Mouse (Mus musculus) layer of hippocampus, adult 18-20 months (tissue): ENCODE measurements around the gene Ubr1. TPM values are rescaled to one million over a fixed set of nuclear protein-coding genes. Genes with fewer than 3 reads are reported as not detected.
"Not testable (repeated sequence)": the region's sequence is repeated elsewhere in the genome, so short reads cannot be mapped to it uniquely, and the experiment has no call there.

ENCODE experiments used
- DNase-seq, 2 experiments: peaks; one replicate each; pipeline ENCODE4 v3.0.0; 2022; ENCODE audit warnings: low spot score in 2 of 2
- total RNA-seq, 2 experiments: library from RNA; stranded (reverse); gene quantifications; 2 replicates each; pipeline ENCODE4 v1.2.3; 2021

The Ubr1 gene
- total RNA-seq, 2 experiments from 2014 or later: 40.2 to 44.3 TPM

DNA sequence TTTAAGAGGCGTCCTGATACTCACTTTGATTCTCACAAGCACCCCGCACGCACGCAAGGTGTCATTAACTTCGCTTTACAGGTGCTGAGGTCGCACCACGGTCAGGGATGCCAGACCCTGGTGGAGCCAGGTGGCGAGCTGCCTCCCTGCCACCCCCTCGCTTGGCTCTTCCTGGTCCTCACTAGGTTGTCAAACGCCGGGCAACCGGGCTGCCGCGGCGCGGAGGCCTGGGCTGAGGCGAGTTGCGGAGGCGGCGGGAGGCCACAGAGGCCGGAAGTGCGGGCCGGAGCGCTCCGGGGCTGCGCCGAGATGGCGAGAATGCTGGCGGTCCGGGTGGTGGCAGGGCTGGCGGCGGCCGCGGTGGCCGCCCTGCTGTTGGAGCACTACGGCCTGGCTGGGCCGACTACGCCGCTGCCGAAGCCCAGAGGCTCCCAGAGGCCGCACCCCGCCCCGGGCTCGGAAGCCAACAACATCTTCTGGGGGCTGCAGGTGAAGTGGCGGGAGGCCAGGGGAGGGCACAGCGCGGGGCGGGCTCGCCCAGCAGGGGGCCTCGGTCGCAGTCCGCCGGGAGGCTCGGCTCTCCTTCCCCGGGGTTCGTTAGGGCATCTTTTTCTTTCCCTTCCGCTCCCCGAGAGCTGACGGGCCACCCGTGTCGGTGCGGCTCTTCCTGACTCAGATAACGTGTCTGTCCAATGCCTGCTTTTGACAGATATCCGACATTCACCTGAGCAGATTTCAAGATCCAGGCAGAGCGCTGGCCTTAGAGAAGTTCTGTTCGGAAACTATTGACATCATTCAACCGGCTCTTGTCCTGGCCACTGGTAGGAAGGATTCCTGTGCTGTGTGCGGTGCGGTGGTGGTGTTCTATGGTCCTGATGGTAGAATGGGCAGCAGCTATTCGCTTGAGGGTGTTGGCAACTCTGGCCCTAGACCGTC, 6.7 kb upstream of the Ubr1 start, which contains the start of gene Tmem62:
Gene Tmem62 (plus strand): TSS at position 28 of the 936 bp plus-strand sequence.
- peak; percentile 35 to 49 for DNase-seq

DNA sequence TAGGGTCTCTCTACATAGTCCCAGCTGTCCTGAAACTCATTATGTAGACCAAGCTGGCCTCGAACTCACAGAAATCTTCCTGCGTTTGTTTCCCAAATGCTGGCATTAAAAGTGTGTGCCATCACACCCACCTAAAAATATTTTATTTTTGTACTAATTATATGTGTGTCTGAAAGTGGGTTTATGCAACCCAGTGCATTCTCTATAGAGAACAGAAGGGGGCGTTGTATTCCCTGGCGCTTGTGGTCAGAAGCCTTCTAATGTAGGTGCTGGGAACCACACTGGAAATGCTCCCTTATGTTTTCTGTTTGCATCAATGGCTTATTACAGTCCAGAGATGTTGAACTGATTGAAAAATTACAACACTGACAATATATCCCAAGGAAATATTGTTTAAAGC, 5.8 kb upstream of the Ubr1 start:
- peak in 1 of 2 experiments; percentile 10 for DNase-seq

DNA sequence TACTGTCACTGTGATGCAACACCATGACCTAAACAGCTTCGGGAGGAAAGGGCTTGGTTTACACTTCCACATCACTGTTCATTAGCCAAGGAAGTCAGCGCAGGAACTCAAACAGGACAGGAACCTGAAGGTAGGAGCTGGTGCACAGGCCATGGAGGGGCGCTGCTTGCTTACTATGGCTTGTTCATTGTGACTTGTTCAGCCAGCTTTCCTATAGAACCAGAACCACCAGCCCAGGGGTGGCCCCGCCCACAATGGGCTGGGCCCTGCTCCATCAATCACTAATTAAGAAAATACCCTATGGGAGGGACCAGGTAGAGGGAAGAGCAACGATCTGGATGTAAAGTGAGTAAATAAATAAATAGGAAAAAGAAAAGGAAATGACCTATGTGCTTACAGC, 2.4 kb upstream of the Ubr1 start:
- DNase-seq: no peak

DNA sequence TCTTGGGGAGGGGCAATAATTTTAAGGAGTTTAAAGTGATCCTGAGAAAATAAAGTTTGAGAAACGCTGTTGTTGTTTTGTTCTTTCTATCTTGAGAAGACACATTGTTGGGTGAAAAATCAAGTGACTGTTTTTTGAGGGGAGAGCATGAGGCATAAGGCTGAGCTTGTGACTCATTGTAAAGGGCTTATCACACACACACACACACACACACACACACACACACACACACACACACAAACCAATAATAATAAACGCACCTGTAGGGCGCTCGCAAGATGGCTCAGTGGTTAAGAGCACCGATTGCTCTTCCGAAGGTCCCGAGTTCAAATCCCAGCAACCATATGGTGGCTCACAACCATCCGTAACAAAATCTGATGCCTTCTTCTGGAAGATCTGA, 1.7 kb upstream of the Ubr1 start:
- DNase-seq: not testable (repeated sequence)

DNA sequence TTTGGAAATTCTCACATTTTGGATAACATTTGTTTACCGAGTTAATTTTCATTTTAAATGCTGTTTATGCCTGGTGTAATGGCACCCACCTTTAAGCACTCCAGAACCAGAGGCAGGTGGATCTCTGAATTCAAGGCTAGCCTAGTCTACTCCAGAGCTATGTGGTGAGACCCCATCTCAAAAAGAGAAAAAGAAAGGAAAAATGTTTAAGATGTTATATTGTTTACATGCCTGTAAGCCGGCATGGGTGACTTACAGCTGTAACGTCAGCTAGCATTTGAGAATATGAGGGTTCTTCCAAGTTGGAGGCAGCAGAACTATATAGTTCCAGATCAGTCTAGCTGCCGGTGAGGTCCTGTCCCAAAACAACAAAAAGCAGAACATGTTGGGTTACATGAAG, 1.3 kb upstream of the Ubr1 start:
- DNase-seq: no peak

DNA sequence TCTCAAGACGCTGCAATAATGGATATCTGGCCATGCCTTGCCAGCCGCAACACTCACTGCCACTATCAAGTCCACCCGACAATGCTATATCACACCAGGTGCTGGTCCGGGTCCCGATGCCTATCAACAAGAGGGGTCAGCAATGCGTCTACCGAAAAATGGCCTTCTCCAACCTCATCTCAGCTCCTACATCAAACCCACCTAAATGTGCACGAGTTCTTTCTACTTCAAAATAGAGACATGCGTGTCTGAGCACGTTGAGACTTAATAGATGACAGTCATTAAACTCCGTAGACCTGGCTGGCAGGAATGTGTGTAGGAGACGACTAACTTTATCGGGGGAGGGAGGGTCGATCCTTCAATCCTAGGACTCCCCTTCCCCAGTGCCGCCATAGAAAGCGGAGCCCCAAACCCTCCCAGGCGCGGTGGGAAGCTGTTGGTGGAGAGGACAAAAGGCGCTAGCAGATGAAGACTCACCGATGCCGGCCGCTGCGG, 423 bp downstream of the Ubr1 start:
- peak in 1 of 2 experiments; percentile 5 for DNase-seq

DNA sequence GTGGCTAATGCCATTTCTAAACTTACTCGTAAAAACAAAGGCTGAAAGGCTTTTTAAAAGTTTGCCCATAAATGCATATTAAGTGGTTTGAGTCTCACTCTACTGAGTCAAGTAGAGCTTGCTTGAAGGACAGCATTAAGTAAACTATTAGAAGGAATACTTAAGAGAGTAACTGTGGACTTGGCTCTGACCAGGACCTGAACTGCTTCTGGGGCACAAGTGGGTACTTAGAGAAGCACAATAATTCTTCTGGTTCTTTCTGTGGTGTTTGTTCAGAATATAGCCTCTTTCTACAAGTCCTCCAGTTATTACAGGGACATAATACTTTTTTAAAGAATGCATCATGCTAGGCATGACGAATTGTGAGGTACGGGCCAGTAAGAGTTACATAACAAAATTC, 5.0 kb downstream of the Ubr1 start:
- no peak for DNase-seq

DNA sequence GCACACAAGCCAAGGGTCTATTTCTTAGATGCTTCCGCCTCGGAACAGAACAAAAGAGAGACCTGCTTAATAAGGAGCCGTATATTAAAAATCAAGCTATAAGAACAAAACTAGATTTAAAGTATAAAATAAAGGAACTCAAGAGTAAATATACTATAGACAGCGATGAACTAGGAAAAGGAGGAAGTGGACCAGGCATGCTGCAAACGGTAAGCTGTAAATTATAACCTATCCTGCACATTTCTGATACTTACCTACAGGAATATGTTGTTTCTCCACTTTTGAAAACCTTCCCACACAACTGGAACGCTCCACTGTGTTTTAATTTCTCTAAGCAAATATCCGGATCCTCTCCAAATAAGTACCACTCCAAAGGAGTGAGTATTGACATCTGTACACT, 7.4 kb downstream of the Ubr1 start:
- no peak for DNase-seq

DNA sequence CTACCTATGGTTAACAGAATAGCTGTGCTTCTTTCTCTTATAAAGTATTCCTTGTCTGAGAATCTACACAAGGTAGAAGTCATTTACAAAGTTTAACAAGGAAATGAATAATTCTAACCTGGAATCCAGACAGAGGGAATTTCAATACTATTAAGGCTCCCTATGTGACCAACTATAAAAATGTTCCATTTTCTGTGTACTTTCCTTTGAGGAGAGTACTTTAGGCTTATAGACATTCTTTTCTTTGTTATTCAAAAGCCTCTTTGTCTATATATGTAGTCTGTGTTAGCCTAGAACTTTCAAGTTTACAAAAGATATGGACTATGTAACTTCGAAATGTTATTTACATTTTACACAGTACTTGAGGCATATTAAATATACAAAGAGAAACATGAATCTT, 10.3 kb downstream of the Ubr1 start:
- DNase-seq: no peak

DNA sequence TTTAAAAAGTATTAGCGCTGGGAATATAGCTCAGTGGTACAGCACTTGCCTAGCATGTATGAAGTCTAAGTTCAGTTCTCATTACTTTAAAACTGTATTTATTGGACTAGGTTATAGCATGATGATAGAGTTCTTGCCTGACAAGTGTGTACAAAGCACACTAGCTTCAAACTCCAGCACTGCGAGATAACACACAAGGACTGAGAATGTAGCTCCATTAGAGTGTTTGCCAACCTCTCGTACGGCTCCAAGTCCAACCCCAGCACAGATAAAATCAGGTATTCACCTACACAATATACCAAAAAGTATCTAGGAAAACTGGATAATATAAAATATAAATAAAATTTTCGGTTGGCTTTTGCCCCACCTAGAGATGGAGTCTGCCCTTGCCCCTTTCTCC, 10.7 kb downstream of the Ubr1 start:
- no peak for DNase-seq

DNA sequence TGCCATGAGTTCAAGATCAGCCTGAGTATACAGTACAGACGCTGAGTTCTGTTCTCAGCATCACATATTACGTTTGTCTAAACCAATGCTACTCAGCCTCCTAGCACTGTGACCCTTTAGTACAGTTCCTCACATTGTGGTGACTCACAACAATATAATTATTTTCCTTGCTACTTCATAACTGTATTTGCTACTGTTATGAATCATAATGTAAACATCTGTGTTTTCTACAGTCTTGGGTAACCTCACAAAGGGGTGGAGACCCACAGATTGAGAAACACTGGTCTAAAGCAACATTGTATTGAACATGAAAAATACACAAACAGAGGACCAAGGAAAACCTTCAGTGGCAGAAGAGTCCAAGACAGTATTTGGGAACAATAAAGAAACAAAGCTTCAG, 11.2 kb downstream of the Ubr1 start:
- no peak for DNase-seq

DNA sequence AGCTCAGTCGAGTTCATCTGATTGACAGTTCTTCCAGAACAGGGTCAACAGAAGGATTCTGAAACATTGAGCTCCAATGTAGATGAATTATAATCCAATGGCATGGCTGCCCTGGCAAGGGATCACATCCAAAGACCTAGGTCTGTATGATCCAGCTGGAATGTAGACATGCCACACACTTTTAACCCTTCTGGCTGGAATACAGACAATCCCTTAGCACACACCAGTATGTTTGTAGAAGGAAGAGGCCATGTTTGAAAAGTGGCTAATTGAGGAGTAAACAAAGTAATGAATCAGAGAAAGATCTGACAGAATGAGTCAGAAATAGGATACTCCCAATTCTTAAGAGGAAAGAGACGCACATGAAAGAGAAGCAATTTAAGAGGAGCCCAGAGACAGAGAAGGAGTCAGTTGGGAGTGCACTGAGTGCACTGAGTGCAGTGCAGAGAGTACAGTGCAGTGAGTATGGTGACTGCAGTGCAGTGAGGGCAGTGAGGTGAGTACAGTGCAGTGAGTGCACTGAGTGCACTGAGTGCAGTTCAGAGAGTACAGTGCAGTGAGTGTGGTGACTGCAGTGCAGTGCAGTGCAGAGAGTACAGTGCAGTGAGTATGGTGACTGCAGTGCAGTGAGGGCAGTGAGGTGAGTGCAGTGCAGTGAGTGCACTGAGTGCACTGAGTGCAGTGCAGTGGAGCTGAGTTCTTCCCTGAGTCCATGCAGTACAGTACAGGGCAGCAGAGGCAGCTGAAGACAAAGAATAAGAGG, 18.2 kb downstream of the Ubr1 start:
- no peak for DNase-seq

DNA sequence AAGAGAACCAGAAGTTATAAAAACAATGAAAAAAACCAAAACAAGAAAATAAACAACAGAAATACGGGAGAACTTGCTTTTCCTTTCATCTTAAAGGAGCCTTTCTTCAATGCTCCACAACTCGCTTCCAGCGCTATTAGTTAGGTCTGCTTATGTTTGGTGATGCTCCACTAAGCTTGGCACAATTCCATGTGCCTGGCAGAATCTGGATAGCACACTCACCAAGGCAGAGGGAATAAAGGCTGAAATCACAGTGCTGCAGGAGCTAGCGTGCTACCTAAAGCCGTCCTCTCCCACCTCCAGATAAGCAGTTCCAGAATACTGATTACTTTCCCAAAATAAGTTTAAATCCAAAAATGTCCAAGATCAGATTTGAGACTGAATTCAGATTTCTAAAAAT, 19.3 kb downstream of the Ubr1 start:
- peak; percentile 37 to 45 for DNase-seq

DNA sequence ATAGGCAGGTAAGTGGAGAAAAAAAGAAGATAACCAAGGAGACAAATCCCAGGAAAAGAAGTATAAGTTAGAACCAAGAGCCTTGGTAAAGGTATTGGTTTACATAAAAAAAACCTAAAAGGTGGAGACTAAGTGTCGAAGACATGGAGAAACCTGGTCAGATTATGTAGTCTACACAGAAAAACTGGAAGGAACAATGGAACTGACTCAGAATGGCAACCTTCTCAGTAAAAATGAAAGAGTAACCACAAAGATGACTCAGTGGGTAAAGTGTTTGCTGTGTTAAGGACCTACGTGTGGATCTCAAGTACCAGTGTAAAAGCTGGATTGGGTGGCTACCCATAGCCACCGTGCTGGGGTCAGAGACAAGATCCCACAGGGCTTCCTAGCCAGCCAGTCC, 37.5 kb downstream of the Ubr1 start:
- DNase-seq: no peak

DNA sequence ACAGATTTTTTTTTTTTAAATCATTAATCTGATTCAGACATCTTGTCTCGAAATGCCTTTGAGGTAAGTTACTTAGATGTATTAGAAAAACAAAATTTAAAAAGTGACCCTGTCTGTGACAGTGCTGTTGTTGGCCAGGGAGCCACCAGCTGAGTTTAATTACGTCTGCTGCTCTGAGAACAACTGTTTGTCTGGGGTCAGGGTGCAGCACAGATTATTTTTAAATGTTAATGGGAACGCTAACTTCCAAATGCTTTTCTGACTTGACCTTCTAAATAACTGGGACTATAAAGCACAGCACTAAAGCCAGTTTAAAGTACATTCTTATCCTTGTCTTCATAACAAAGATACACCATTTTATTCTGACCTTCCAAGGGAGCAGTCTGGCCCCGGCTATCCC, 61.0 kb downstream of the Ubr1 start:
- DNase-seq: no peak

DNA sequence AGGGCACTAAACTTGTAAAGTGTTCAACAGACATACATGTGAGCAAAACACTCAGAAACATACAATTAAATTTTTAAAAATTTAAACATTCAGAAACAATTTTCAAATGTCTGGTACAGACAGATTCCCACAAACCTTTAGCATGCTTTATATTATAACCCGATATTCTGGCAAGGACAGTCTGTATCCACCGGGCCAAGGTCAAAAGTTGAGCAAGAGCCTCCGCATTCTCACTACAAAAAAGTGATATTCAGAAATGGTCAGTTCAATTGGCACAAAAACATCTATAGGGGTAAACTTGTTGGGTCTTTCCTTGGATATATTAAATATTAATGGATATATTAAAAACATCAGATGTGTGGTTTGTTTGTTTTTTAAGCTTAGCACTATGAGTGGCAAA, 74.2 kb downstream of the Ubr1 start:
- no peak for DNase-seq

DNA sequence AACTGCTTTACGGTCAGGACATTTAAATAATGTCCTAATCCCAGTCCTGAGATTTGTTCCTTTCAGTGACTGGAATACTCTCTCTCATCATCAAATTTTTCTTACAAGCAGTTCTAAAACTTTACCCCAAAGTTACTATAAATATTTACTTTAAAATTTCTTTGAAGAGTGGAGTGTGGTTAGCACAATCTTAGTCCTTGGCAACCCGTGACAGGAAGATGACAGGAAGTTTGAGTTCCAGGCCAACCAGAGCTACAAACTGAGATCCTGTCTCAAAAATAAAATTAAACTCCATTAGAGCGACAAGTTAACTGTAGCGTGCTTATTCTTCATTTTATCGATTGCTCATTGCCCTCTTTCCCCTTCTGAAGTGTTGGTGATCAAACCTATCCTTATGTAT, 82.9 kb downstream of the Ubr1 start:
- DNase-seq: no peak

DNA sequence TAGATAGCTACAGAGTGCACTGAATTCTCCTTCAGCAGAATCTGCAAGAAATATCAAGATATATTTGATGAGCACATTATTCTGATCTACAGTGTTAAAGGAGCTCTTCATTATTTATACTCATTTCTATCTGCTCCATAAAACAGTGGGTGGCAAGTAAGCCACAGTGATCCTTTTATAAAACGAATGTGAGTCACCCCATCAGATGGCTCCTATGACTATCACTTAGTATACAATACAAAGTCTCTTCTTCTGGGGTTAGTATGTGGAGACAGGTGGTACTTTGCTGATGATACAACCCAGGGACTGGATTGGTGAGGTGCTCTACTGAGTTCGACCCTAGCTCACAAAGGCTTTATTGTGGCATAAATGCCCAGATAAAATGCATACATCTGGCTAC, 97.3 kb downstream of the Ubr1 start:
- peak in 1 of 2 experiments; percentile 50 for DNase-seq

DNA sequence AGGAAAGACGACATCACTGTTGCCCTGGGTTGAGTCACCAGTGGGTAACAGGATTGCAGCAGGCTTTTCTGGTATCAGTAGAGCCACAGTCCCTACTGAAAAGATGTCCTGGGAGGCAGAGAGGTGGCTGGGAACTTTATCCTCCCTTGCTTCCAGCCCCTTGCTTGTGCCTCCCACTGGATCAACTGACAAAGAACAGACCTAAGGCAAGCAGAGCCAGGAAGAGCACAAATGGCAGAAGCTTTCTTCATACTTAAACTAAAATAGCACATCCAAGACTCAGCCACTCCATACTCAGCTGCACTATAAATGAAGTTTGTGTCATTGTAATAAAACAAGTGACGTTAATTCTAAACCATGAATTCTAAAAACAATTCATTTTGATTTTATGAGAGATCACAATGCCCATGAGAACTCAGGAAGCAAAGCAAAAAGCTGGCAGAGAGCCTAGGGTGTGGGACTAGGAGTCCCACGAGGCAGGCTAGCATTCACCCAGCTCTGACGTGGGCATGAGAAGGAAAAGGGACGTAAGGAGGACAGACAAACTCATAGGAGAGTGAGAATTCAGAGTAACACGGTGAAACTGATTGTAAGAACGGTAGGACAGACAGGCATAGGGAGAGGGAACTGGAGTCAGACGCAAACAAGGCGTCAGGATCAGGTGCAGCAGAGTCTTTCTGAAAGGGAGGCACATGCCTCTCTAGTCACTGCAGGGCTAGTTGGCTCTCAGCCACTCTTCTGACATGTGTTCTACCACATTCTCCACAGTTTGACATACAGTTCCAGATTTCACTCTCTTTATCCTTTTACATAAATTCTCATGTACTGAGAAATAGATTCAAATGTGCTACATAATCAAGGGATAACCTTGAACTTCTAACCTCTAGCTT, 98.8 kb downstream of the Ubr1 start:
- peak in 1 of 2 experiments; percentile 56 for DNase-seq

DNA sequence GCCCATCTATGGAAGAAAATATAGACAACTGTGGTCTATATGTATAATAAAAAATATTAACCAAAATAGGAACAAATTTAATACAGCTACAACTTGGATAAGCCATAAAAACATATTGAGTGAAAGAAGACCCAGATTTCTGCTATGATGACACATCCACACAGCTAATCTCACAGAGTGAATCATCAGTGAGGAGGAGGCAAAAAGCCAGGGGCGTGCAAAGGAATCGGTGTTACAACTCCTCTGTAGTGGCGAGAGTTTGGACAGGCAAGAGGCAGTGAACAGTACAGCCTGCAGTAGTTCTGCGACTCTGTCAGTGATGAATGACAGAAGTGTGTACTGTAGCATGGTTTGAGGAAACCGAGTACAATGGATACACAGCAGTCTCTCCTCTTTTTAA, 103.2 kb downstream of the Ubr1 start:
- peak; percentile 62 to 73 for DNase-seq

DNA sequence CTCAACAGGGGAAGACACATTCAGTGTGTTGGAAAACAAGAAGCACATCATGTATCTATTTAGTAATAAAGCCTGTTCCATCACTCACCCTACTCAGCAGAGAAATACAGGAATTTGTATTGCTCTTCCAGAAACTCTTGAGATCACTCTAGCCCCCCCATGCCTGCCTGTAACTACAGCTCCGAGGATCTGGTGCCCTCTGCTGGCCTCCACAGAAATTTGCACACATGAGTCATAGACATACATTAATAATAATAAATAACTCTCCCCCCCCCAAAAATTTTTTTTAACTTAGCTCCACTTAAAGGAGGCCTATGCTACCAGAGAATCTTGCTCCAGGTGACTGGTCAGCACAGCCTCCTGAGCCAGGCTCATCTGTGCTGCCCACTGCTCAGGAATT, 104.0 kb downstream of the Ubr1 start:
- peak in 1 of 2 experiments; percentile 30 for DNase-seq
